Mouse (Mus musculus): ENCODE data around the gene Cd48.

The Cd48 gene

GRCm38 (mm10) chr1:171687320-171687719, 5.5 kb downstream of the Cd48 start:
- in situ Hi-C loops (cut with MboI; ENCODE audit: unreplicated experiment in 2 of 2) = no loop called here

- in situ Hi-C loops (cut with MboI; ENCODE audit: unreplicated experiment in 2 of 2) = loop anchor here in 1 of 2 experiments (5.0 kb wide), 1 partner anchor 87 kb away; the partner anchor contains the start of gene Ly9
Measured at GRCm38 (mm10) chr1:171693918-171694317, 12.1 kb downstream of the Cd48 start.

- in situ Hi-C loops (cut with MboI; ENCODE audit: unreplicated experiment in 2 of 2) = loop anchor here in 1 of 2 experiments (5.0 kb wide), 1 partner anchor 87 kb away; no protein-coding TSS in a partner anchor
Measured at GRCm38 (mm10) chr1:171698983-171699382, 17.2 kb downstream of the Cd48 start.

- in situ Hi-C loops (cut with MboI; ENCODE audit: unreplicated experiment in 2 of 2) = loop anchor here in 1 of 2 experiments (25.0 kb wide), 1 partner anchor 226 kb away; no protein-coding TSS in a partner anchor
Measured at GRCm38 (mm10) chr1:171713736-171714135, 31.9 kb downstream of the Cd48 start.

GRCm38 (mm10) chr1:171715434-171715833, 33.6 kb downstream of the Cd48 start:
- in situ Hi-C loops (cut with MboI; ENCODE audit: unreplicated experiment in 2 of 2) = loop anchor here in 1 of 2 experiments (25.0 kb wide), 1 partner anchor 228 kb away; no protein-coding TSS in a partner anchor

GRCm38 (mm10) chr1:171716232-171716631, 34.4 kb downstream of the Cd48 start:
- in situ Hi-C loops (cut with MboI; ENCODE audit: unreplicated experiment in 2 of 2) = loop anchor here in 1 of 2 experiments (25.0 kb wide), 1 partner anchor 229 kb away; no protein-coding TSS in a partner anchor

- in situ Hi-C loops (cut with MboI; ENCODE audit: unreplicated experiment in 2 of 2) = no loop called here
Measured at GRCm38 (mm10) chr1:171731195-171731594, 49.4 kb downstream of the Cd48 start.

GRCm38 (mm10) chr1:171734898-171735297, 53.1 kb downstream of the Cd48 start:
- in situ Hi-C loops (cut with MboI; ENCODE audit: unreplicated experiment in 2 of 2) = no loop called here

- in situ Hi-C loops (cut with MboI; ENCODE audit: unreplicated experiment in 2 of 2) = no loop called here
Measured at GRCm38 (mm10) chr1:171748127-171748969, 66.5 kb downstream of the Cd48 start.

All from v-Abl transformed pro-B cells (cell line).